Comparison of ENCODE assay signal across 11 mouse cellular contexts in the genomic region with DNA sequence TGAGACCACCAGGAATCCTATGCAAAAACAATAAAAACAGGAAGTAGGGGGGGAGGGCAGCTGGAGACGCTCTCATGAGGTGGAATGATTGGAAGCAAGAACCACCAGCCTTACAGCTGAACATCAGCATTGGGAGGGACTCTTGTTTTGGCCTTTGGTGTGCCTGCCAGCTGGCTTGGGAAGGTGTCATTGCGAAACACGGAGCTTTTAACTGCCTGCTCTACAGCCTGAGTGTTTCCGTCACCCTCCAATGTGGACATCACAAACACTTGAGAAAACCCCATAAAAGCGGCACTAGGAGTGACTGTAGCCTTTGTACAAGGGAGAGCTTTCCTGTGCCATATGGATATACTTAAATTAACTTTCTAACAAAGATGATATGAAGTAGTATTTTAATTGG. TPM values are rescaled to one million over a fixed set of nuclear protein-coding genes. Genes with fewer than 3 reads are reported as not detected.
DNase-seq lines count a peak whose midpoint lies in the region; ATAC-seq lines count a peak whose summit lies in the region.
"Had no signal": no experiment of that assay in that cellular context is flagged by ENCODE, and none has a peak within 500 bp of the region (broad histone marks: within the 10 kb centered on the region; RNA-seq: fewer than 3 reads in every experiment).

No protein-coding gene starts in this region.

- no peaks in the 10 kb centered on the region for H3K36me3 ChIP-seq in heart, embryonic 11.5 days (ENCODE audit: control insufficient read depth, insufficient read depth, low read length)
- H3K36me3 ChIP-seq in hindbrain, embryonic 13.5 days = no peaks in the 10 kb centered on the region

- DNase-seq in heart, adult 18-20 months = peak; percentile 90 to 92
- DNase-seq in adrenal gland, postnatal 36 days = peak; percentile 62 to 75
- peak; percentile 81 to 82 for DNase-seq in heart, postnatal 36 days
- peak; percentile 27 for DNase-seq in ovary, postnatal 10 days (ENCODE audit: low spot score)
- no peak for DNase-seq in cerebellum, adult 9-10 months
- DNase-seq: cerebellum, adult 8-10 months had no signal

- H3K9me3 ChIP-seq in heart, embryonic 11.5 days (replicated peaks; ENCODE audit: control insufficient read depth, low read length) = no peaks in the 10 kb centered on the region
- H3K9me3 ChIP-seq in hindbrain, embryonic 13.5 days = no peaks in the 10 kb centered on the region

- intact Hi-C loops in heart, postnatal 36 days (cut with DNase I) = no loop called here

- WGBS in heart, embryonic 11.5 days (ENCODE audit: insufficient replicate concordance) = 56% methylated on average over 5 of the region's 5 CpGs
- WGBS in hindbrain, embryonic 13.5 days = 85% methylated on average over 5 of the region's 5 CpGs

- H3K9ac ChIP-seq in heart, embryonic 11.5 days (ENCODE audit: low read depth, low read length) = no peak overlapping the region
- H3K9ac ChIP-seq in hindbrain, embryonic 13.5 days = no peak overlapping the region

- no peaks in the 10 kb centered on the region for H3K27me3 ChIP-seq in heart, embryonic 11.5 days (ENCODE audit: control insufficient read depth, insufficient read depth, low read length)
- H3K27me3 ChIP-seq in hindbrain, embryonic 13.5 days = no peaks in the 10 kb centered on the region

- no peak overlapping the region for H3K4me2 ChIP-seq in heart, embryonic 11.5 days
- H3K4me2 ChIP-seq in hindbrain, embryonic 13.5 days = no peak overlapping the region

- ATAC-seq in heart, embryonic 11.5 days (replicated peaks; ENCODE audit: insufficient number of reproducible peaks, low FRiP score, low TSS enrichment) = no peak
- no peak for ATAC-seq in hindbrain, embryonic 13.5 days (ENCODE audit: low FRiP score)
- no peak for ATAC-seq in CD4-positive, CD25-positive, alpha-beta regulatory T cell, adult 4 months

- peaks cover 5% of the 10 kb centered on the region for H3K4me1 ChIP-seq in heart, embryonic 11.5 days (ENCODE audit: control insufficient read depth, insufficient read depth, low read length)
- H3K4me1 ChIP-seq in hindbrain, embryonic 13.5 days (replicated peaks) = no peaks in the 10 kb centered on the region

- H3K4me3 ChIP-seq in heart, embryonic 11.5 days (ENCODE audit: low read depth, low read length) = no peak overlapping the region
- no peak overlapping the region for H3K4me3 ChIP-seq in hindbrain, embryonic 13.5 days
- H3K4me3 ChIP-seq: erythroblast, embryonic 14.5 days had no signal

- no peak overlapping the region for H3K27ac ChIP-seq in heart, embryonic 11.5 days (ENCODE audit: low read depth, low read length)
- H3K27ac ChIP-seq in hindbrain, embryonic 13.5 days = no peak overlapping the region

RNA-seq across cellular contexts. Expression of gene Il33, which starts 5.4 kb away (rescaled TPM):
- total RNA-seq in heart, adult 18-20 months (2021) = 1 to 10 TPM; 4.9 to 8.3 TPM
- polyA plus RNA-seq in heart, embryonic 11.5 days (2014; fragmentation: Nextera tagmentation; extraction: Ambion mirVana) = 1.3 and 3.1 TPM in 2 replicates
- total RNA-seq in adrenal gland, postnatal 36 days (2021) = 10 to 100 TPM; 16.0 to 19.8 TPM
- 1 to 10 TPM; 6.1 to 7.0 TPM for total RNA-seq in heart, postnatal 36 days (2021)
- polyA plus RNA-seq in hindbrain, embryonic 13.5 days (2015; fragmentation: Nextera tagmentation; extraction: Ambion mirVana) = 1.4 and 1.5 TPM in 2 replicates
- not detected for polyA plus RNA-seq in CD4-positive, CD25-positive, alpha-beta regulatory T cell, adult 4 months (2017; shearing (Covaris generic))
- total RNA-seq: neutrophil, adult 5-6 weeks had no signal
- polyA plus RNA-seq: erythroblast, embryonic 14.5 days had no signal
